Mouse (Mus musculus) heart, embryonic 10.5 days (tissue): ENCODE results near the gene Olfr1265. TPM values are rescaled to one million over a fixed set of nuclear protein-coding genes. Genes with fewer than 3 reads are reported as not detected.

Experiments
- DNase-seq: peaks from one replicate; pipeline ENCODE4 v3.0.0-alpha.2; 2017; ENCODE audit warnings: low spot score
- H3K27ac ChIP-seq: fragments of 300-500 bp; sonication (generic); 2 replicates; pipeline ENCODE4 v1.5.1; 2016; ENCODE audit warnings: mild to moderate bottlenecking
- H3K27me3 ChIP-seq: fragments of 300-500 bp; sonication (generic); 2 replicates; pipeline ENCODE4 v1.6.1; 2016; ENCODE audit warnings: mild to moderate bottlenecking; ENCODE audit not compliant: poor library complexity, insufficient read depth, severe bottlenecking
- H3K36me3 ChIP-seq: fragments of 300-500 bp; sonication (generic); 2 replicates; pipeline ENCODE4 v1.6.1; 2016; ENCODE audit warnings: mild to moderate bottlenecking, moderate library complexity
- H3K4me1 ChIP-seq: fragments of 300-500 bp; sonication (generic); 2 replicates; pipeline ENCODE4 v1.6.1; 2016; ENCODE audit warnings: mild to moderate bottlenecking
- H3K4me3 ChIP-seq: fragments of 300-500 bp; sonication (generic); 2 replicates; pipeline ENCODE4 v1.5.1; 2016; ENCODE audit warnings: mild to moderate bottlenecking, moderate library complexity
- H3K9me3 ChIP-seq: fragments of 300-500 bp; sonication (generic); 2 replicates; pipeline ENCODE4 v1.6.1; 2016; ENCODE audit warnings: mild to moderate bottlenecking, moderate library complexity
- WGBS: fragments of 180-500 bp; shearing (Covaris S2); methylation state at CpG from one replicate; pipeline ENCODE4 v1.1.7; 2016; 5-methylcytosine and 5-hydroxymethylcytosine counted together
- polyA plus RNA-seq: library from polyadenylated mRNA; unstranded; fragments of >200 nt; fragmentation: Nextera tagmentation; extraction: Ambion mirVana; gene quantifications from 2 replicates; pipeline ENCODE4 v1.2.1, GENCODE M21; 2016

The Olfr1265 gene
- polyA plus RNA-seq: not detected in 2 replicates

DNA sequence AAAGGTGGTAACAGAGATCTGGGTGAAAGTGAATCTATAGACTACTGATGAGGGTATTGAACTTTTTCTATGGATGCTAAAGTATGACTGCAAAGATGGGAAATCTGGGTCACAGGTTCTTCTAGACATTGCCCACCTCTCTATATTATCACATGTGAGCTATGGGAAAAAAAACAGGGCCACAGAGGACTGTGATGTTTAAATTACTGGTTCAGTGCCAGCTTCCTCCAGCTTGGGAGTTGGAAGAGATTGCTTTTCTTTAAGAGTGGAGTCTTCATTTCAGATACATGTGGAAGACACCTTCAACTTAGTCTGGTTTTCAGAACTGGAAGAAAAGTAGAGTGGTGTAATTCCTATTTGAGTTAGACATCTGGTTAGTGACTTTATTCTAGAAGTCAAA, at the start of gene Olfr1265:
TSS of gene Olfr1265 (plus strand) at position 301 of the 400 bp plus-strand sequence.
- Histone ChIP-seq H3K36me3 (no peaks in the 10 kb centered on the region), H3K27me3 (no peaks in the 10 kb centered on the region), H3K27ac (no peak within 1 kb of the TSS), H3K9me3 (no peaks in the 10 kb centered on the region), H3K4me3 (no peak within 1 kb of the TSS), H3K4me1 (no peaks in the 10 kb centered on the region)
- no peak for DNase-seq

DNA sequence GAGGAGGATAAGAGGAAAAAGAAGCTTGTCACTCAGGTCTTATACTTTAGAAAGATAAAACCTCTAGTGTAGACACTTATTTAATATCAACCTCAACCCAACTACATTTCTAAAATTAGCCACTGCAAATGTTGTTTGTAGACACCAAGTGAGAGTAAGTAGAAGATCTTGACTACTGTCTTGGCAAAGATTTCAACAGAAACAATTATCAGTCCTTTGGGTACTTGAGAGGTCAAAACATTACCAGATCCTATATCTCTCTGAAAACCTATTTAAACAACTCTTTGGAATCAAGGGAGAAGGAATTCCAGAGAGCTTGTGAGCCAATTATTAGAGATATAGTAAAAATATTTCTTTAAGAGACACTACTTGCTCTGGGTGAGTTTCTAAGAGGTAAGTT, 44.2 kb upstream of the Olfr1265 start, which contains the start of gene Olfr1261:
TSS of gene Olfr1261 (plus strand) at position 301 of the 400 bp plus-strand sequence.
- no peaks in the 10 kb centered on the region for H3K36me3 ChIP-seq
- H3K27me3 ChIP-seq: no peaks in the 10 kb centered on the region
- H3K9me3 ChIP-seq: no peaks in the 10 kb centered on the region
- DNase-seq: no peak
- no peaks in the 10 kb centered on the region for H3K4me1 ChIP-seq
- no peak within 1 kb of the TSS for H3K4me3 ChIP-seq
- H3K27ac ChIP-seq: no peak within 1 kb of the TSS

DNA sequence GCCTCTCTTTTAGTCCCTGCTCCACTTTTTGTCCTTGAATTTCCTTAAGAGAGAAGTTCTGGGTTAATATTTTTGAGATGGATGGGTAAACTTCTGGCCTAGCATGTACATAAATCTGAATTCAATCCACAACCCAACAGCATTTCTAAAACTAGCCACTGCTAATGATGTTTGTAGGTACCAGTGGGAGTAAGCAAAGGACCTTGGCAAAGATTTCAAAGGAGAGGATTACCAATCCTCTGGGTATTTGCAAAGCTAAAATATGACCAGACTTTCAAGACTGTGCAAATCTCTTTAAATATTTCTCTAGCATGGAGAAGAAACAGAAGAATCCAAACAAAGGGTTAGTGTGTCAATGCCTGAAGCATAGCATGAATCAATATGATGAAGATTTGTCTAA, 35.3 kb upstream of the Olfr1265 start, which contains the start of gene Olfr1262:
TSS of gene Olfr1262 (plus strand) at position 301 of the 400 bp plus-strand sequence.
- no peak within 1 kb of the TSS for H3K27ac ChIP-seq
- no peaks in the 10 kb centered on the region for H3K27me3 ChIP-seq
- H3K4me1 ChIP-seq: no peaks in the 10 kb centered on the region
- H3K9me3 ChIP-seq: no peaks in the 10 kb centered on the region
- no peak within 1 kb of the TSS for H3K4me3 ChIP-seq
- H3K36me3 ChIP-seq: no peaks in the 10 kb centered on the region
- DNase-seq: no peak

DNA sequence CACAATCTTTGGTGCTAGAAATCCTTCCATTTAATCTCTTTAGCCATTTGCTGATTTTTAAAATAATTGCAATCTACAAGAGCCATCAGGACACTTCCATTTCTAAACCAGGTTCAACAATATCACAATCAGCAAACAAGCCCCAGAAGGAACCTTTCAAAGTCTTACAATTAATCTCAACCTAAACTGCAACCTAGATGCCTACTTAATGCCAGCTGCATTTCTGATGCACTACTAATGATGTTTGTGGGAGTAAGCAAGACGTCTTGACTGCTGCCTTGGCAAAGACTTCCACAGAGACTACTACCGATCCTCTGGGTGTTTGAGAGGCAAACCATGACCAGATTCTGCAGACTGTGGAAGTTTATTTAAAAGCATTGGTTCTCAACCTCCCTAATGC, 23.3 kb upstream of the Olfr1265 start, which contains the start of gene Olfr1263:
TSS of gene Olfr1263 (plus strand) at position 301 of the 400 bp plus-strand sequence.
- Histone ChIP-seq H3K36me3 (no peaks in the 10 kb centered on the region), H3K27me3 (no peaks in the 10 kb centered on the region), H3K27ac (no peak within 1 kb of the TSS), H3K9me3 (no peaks in the 10 kb centered on the region), H3K4me3 (no peak within 1 kb of the TSS), H3K4me1 (no peaks in the 10 kb centered on the region)
- DNase-seq: no peak
- 80% methylated on average over 2 of the region's 2 CpGs for WGBS

DNA sequence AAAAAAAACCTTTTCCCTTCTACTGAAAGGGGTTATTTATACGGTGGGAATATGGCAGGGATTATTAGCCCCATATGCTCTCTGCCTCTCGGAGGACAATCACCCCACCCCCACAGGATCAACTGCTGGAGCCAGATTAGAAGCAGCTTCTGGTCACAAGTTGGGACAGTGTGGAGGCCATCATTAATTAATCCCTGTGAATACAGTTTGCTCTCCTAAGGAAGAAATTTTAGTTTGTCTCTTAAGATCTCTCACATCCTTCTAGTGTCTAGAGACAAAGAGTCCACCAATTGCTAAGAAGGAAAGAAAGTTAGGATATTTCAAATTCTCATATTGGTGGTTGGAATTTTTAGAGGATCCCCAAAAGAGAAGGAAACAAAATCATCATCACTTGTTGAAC, 9.7 kb upstream of the Olfr1265 start, which contains the start of gene Olfr1264:
TSS of gene Olfr1264 (minus strand) at position 101 of the 400 bp plus-strand sequence.
- no peaks in the 10 kb centered on the region for H3K27me3 ChIP-seq
- H3K4me1 ChIP-seq: no peaks in the 10 kb centered on the region
- H3K36me3 ChIP-seq: no peaks in the 10 kb centered on the region
- 63% methylated on average over 2 of the region's 2 CpGs for WGBS
- no peaks in the 10 kb centered on the region for H3K9me3 ChIP-seq
- no peak for DNase-seq
- no peak within 1 kb of the TSS for H3K4me3 ChIP-seq
- H3K27ac ChIP-seq: no peak within 1 kb of the TSS

DNA sequence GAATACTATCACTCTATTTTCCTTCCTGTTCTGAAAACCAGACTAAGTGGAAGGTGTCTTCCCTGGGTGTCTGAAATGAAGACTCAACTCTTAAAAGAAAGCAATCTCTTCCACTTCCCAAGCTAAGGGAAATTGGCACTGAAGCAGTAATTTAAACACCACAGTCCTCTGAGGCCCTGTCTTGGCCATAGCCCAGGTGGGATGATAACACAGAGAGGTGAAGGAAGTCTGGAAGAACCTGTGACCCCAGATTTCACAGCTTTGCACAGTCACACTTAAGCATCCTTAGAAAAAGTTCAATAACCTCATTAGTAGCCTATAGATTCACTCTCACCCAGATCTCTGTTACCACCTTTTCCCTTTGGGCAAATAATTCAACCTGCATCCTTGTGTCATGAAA, 28.4 kb downstream of the Olfr1265 start, which contains the start of gene Olfr140:
TSS of gene Olfr140 (minus strand) at position 101 of the 400 bp plus-strand sequence.
- no peaks in the 10 kb centered on the region for H3K4me1 ChIP-seq
- H3K27ac ChIP-seq: no peak within 1 kb of the TSS
- no peaks in the 10 kb centered on the region for H3K36me3 ChIP-seq
- H3K9me3 ChIP-seq: no peaks in the 10 kb centered on the region
- no peak for DNase-seq
- H3K27me3 ChIP-seq: no peaks in the 10 kb centered on the region
- H3K4me3 ChIP-seq: no peak within 1 kb of the TSS

DNA sequence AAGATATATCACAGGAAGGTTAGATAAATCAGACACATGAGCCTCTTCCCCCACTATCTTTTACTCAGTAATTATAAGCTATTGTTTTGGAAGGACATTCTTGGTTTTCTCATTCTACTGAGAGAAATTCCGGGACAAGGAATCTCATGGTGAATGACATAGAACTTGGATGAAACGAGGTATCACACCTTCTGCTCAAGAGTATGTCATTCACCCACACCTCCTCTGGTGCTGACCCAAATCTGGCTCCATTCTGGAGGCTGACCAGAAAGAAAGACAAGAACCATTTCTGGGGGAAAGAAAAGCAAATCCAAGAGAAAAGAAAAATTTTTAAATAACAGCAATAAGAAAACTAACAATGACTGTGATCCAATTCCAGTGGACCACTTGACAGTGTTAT, 34.9 kb downstream of the Olfr1265 start:
- WGBS: 65% methylated on average over 2 of the region's 2 CpGs
- H3K36me3 ChIP-seq: no peaks in the 10 kb centered on the region
- H3K9me3 ChIP-seq: no peaks in the 10 kb centered on the region
- no peak overlapping the region for H3K4me3 ChIP-seq
- DNase-seq: no peak
- no peaks in the 10 kb centered on the region for H3K4me1 ChIP-seq
- no peaks in the 10 kb centered on the region for H3K27me3 ChIP-seq
- H3K27ac ChIP-seq: no peak overlapping the region

Other genes with a start within 250 kb of the Olfr1265 start
- gene Olfr1254, start 241.7 kb upstream of the Olfr1265 start, polyA plus RNA-seq: not detected in 2 replicates
- gene Olfr1255, start 223.3 kb upstream of the Olfr1265 start, polyA plus RNA-seq: not detected in 2 replicates
- gene Olfr1256, start 193.8 kb upstream of the Olfr1265 start, polyA plus RNA-seq: not detected in 2 replicates
- gene Olfr48, start 187.1 kb upstream of the Olfr1265 start, polyA plus RNA-seq: not detected in 2 replicates
- not detected in 2 replicates for gene Olfr1257, start 156.9 kb upstream of the Olfr1265 start, polyA plus RNA-seq
- gene Olfr1258, start 108.0 kb upstream of the Olfr1265 start, polyA plus RNA-seq: not detected in 2 replicates
- gene Olfr1259, start 86.7 kb upstream of the Olfr1265 start, polyA plus RNA-seq: not detected in 2 replicates
- gene Olfr1260, start 61.0 kb upstream of the Olfr1265 start, polyA plus RNA-seq: not detected in 2 replicates
- not detected in 2 replicates for gene Olfr1261, start 44.1 kb upstream of the Olfr1265 start, polyA plus RNA-seq
- gene Olfr1262, start 35.2 kb upstream of the Olfr1265 start, polyA plus RNA-seq: not detected in 2 replicates
- not detected in 2 replicates for gene Olfr1263, start 23.2 kb upstream of the Olfr1265 start, polyA plus RNA-seq
- not detected in 2 replicates for gene Olfr1264, start 9.8 kb upstream of the Olfr1265 start, polyA plus RNA-seq
- not detected in 2 replicates for gene Olfr140, start 28.3 kb downstream of the Olfr1265 start, polyA plus RNA-seq
- gene Olfr1269, start 86.1 kb downstream of the Olfr1265 start, polyA plus RNA-seq: not detected in 2 replicates
- not detected in 2 replicates for gene Olfr32, start 107.0 kb downstream of the Olfr1265 start, polyA plus RNA-seq
- not detected in 2 replicates for gene Olfr1270, start 117.8 kb downstream of the Olfr1265 start, polyA plus RNA-seq
- gene Olfr1506, start 189.2 kb downstream of the Olfr1265 start, polyA plus RNA-seq: not detected in 2 replicates
- not detected in 2 replicates for gene Olfr142, start 222.3 kb downstream of the Olfr1265 start, polyA plus RNA-seq
- not detected in 2 replicates for gene Olfr1271, start 235.7 kb downstream of the Olfr1265 start, polyA plus RNA-seq